Mouse (Mus musculus) bone marrow, adult 2 months (tissue): ENCODE measurements around the gene Synrg.

Experiments
- CTCF ChIP-seq: fragments of 200-500 bp; IDR thresholded peaks from 2 replicates; pipeline ENCODE4 v1.5.1; 2011; ENCODE audit warnings: low read length, control low read depth; ENCODE audit not compliant: control insufficient read depth, insufficient read depth
- POLR2A ChIP-seq: fragments of 200-500 bp; IDR thresholded peaks from 2 replicates; pipeline ENCODE4 v1.6.1; 2011; ENCODE audit warnings: low read depth, mild to moderate bottlenecking, control low read depth, low read length, borderline replicate concordance; ENCODE audit not compliant: control insufficient read depth

DNA sequence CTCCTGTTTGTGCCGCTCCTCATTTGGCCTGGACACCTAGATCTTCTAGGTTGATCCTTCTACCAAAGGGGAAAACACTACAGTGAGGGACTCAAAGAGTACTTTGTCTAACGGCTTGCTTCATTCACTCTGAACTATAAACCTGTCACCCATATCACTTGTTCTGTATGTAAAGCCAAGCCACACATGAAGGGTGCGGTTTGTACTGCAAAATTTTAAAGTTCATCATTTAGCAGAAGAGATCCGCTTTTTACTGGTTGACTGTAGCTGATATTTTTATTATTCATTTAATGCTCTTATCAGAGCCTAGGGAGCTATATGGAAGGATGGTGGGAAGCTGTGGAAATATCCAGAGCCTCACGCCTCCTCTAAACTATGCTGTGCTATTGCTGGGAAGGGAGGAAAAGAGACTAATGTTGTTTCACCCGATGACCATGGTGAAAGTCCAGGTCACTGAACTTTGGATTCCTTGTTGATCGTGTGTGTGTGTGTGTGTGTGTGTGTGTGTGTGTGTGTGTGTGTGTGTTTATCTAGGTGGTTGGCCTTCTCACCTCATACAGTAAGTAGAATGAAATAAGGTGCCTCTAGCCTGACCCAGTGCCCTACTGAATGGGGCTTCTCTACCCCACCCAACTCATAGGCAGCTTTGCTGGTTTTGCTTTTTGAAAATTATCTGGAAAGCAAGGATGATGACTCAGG, 52.7 kb downstream of the Synrg start:
- no peak for TF ChIP-seq CTCF
- TF ChIP-seq POLR2A, result no peak
